Mouse (Mus musculus) forebrain, embryonic 11.5 days (tissue): ENCODE measurements at regions not wholly inside any gene's neighbourhood (a gene's known extent, or its start where the extent isn't known, plus 50 kb on each side); places are given as distances from the start of the nearest gene placed in this dataset.
"Not testable (repeated sequence)": the region's sequence is repeated elsewhere in the genome, so short reads cannot be mapped to it uniquely, and the experiment has no call there.

Source experiments
- ATAC-seq: fragments of 200-750 bp; cut with Nextera tagmentation; replicated peaks from 2 replicates; pipeline ENCODE4 v1.8.0; 2017; ENCODE audit warnings: moderate TSS enrichment; ENCODE audit not compliant: low FRiP score
- DNase-seq: peaks from one replicate; pipeline ENCODE4 v3.0.0-alpha.2; 2017; ENCODE audit warnings: low spot score
- H3K27ac ChIP-seq: fragments of 300-500 bp; sonication (generic); 2 replicates; pipeline ENCODE4 v1.5.1; 2014; ENCODE audit warnings: low read depth, low read length
- H3K27me3 ChIP-seq: fragments of 300-500 bp; sonication (generic); 2 replicates; pipeline ENCODE4 v1.6.1; 2014; ENCODE audit warnings: mild to moderate bottlenecking, low read length, mixed read lengths; ENCODE audit not compliant: control insufficient read depth, insufficient read depth
- H3K36me3 ChIP-seq: fragments of 300-500 bp; sonication (generic); 2 replicates; pipeline ENCODE4 v1.6.1; 2014; ENCODE audit warnings: mild to moderate bottlenecking, low read length, moderate library complexity, mixed read lengths; ENCODE audit not compliant: control insufficient read depth, insufficient read depth
- H3K4me1 ChIP-seq: fragments of 300-500 bp; sonication (generic); replicated peaks from 2 replicates; pipeline ENCODE4 v1.6.1; 2014; ENCODE audit warnings: low read length, mixed read lengths; ENCODE audit not compliant: control insufficient read depth, insufficient read depth
- H3K4me2 ChIP-seq: fragments of 300-500 bp; sonication (generic); 2 replicates; pipeline ENCODE4 v1.6.1; 2014; ENCODE audit warnings: low read depth, mild to moderate bottlenecking, low read length, moderate library complexity, mixed read lengths; ENCODE audit not compliant: severe bottlenecking
- H3K4me3 ChIP-seq: fragments of 300-500 bp; sonication (generic); 2 replicates; pipeline ENCODE4 v1.5.1; 2014; ENCODE audit warnings: low read depth, low read length
- H3K9ac ChIP-seq: fragments of 300-500 bp; sonication (generic); 2 replicates; pipeline ENCODE4 v1.6.1; 2014; ENCODE audit warnings: low read length
- H3K9me3 ChIP-seq: fragments of 300-500 bp; sonication (generic); 2 replicates; pipeline ENCODE4 v1.6.1; 2016; ENCODE audit warnings: low read length, mixed read lengths; ENCODE audit not compliant: control insufficient read depth
- WGBS: fragments of 180-500 bp; shearing (Covaris S2); extraction: QIAGEN DNeasy Blood & Tissue Kit; methylation state at CpG from one replicate; pipeline ENCODE4 v1.1.7; 2014; 5-methylcytosine and 5-hydroxymethylcytosine counted together

DNA sequence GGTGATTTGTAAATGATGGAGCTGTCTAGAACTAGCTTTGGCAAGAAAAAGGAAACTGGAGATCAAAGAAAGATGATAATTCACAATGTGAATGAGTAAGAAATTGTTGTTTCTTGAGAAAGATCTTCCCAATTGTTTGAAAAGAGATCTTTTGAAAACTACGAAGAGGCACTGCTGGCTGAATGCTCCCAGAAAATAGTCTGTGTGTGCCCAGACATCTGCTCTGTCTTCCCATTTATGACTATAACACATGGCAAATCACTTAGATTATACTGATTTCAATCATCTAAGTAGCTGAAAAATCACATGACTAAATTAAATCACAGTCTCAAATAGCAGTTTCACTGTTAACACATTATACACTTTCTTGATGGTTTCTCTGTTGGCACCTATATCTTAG lies 434.2 kb upstream of the Sema6d start:
- WGBS = 94% methylated on average over 1 of the region's 1 CpGs

GRCm38 (mm10) chr2:123688290-123689030 lies 401.3 kb upstream of the Sema6d start:
- no peaks in the 10 kb centered on the region for H3K4me1 ChIP-seq
- H3K27ac ChIP-seq = no peak overlapping the region
- no peaks in the 10 kb centered on the region for H3K36me3 ChIP-seq
- DNase-seq = no peak
- no peaks in the 10 kb centered on the region for H3K9me3 ChIP-seq
- H3K9ac ChIP-seq = no peak overlapping the region
- no peaks in the 10 kb centered on the region for H3K27me3 ChIP-seq
- ATAC-seq = no peak
- WGBS = 81% methylated on average over 4 of the region's 4 CpGs
- H3K4me3 ChIP-seq = no peak overlapping the region
- H3K4me2 ChIP-seq = no peak overlapping the region

More for the DNA sequence above, 434.2 kb upstream of the Sema6d start:
- DNase-seq = no peak
- H3K9ac ChIP-seq = no peak overlapping the region
- no peak overlapping the region for H3K4me3 ChIP-seq
- no peak overlapping the region for H3K4me2 ChIP-seq
- no peaks in the 10 kb centered on the region for H3K36me3 ChIP-seq
- H3K9me3 ChIP-seq = no peaks in the 10 kb centered on the region
- H3K4me1 ChIP-seq = no peaks in the 10 kb centered on the region
- no peak for ATAC-seq
- H3K27me3 ChIP-seq = no peaks in the 10 kb centered on the region
- no peak overlapping the region for H3K27ac ChIP-seq

- DNase-seq = no peak
- ATAC-seq = no peak
- Histone ChIP-seq H3K27me3 (no peaks in the 10 kb centered on the region), H3K9me3 (no peaks in the 10 kb centered on the region), H3K9ac (no peak overlapping the region), H3K4me3 (no peak overlapping the region), H3K36me3 (no peaks in the 10 kb centered on the region), H3K4me1 (no peaks in the 10 kb centered on the region), H3K27ac (no peak overlapping the region), H3K4me2 (no peak overlapping the region)
- 80% methylated on average over 1 of the region's 1 CpGs for WGBS
Measured at GRCm38 (mm10) chr2:123689801-123690200, 400.0 kb upstream of the Sema6d start.

- Histone ChIP-seq H3K27ac (no peak overlapping the region), H3K27me3 (no peaks in the 10 kb centered on the region), H3K4me3 (no peak overlapping the region), H3K4me1 (no peaks in the 10 kb centered on the region), H3K9ac (no peak overlapping the region), H3K4me2 (no peak overlapping the region), H3K36me3 (no peaks in the 10 kb centered on the region), H3K9me3 (no peaks in the 10 kb centered on the region)
- WGBS = 87% methylated on average over 4 of the region's 4 CpGs
- no peak for DNase-seq
- ATAC-seq = no peak
Measured at GRCm38 (mm10) chr2:123739688-123740087, 350.1 kb upstream of the Sema6d start.

DNA sequence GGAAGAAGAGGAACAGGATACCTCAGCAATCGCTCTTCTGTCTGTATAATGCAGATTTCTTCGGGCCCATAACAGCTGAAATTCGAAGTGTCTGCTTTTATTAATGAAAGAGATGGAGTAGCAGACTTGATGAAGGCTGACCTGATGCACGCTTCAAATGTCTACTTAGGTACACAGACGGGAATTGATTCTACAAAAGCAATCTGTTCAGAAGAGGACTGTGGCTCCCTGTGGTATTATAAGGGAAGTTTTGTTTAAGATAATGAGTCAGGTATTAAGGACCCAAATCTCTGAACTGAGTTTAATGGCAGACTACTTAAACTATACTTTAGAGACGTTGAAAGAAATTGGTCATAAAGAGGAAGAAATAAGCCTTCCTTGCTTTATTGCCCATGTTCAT lies 349.2 kb upstream of the Sema6d start:
- Histone ChIP-seq H3K27ac (no peak overlapping the region), H3K27me3 (no peaks in the 10 kb centered on the region), H3K9ac (no peak overlapping the region), H3K9me3 (no peaks in the 10 kb centered on the region), H3K4me2 (no peak overlapping the region), H3K36me3 (no peaks in the 10 kb centered on the region), H3K4me1 (no peaks in the 10 kb centered on the region), H3K4me3 (no peak overlapping the region)
- WGBS = 82% methylated on average over 6 of the region's 6 CpGs
- ATAC-seq = no peak
- DNase-seq = no peak

- WGBS = 75% methylated on average over 7 of the region's 7 CpGs
- no peak overlapping the region for H3K9ac ChIP-seq
- ATAC-seq (no peak), DNase-seq (no peak)
- H3K9me3 ChIP-seq = no peaks in the 10 kb centered on the region
- H3K4me2 ChIP-seq = peak overlapping the region; percentile 20; the same call in 1 of the 2 replicates
- H3K27me3 ChIP-seq = no peaks in the 10 kb centered on the region
- H3K27ac ChIP-seq = no peak overlapping the region
- H3K4me3 ChIP-seq = 0 out of 2 replicates have a peak overlapping the region, but pooled peaks have one; percentile 2
- no peaks in the 10 kb centered on the region for H3K4me1 ChIP-seq
- no peaks in the 10 kb centered on the region for H3K36me3 ChIP-seq
Measured at GRCm38 (mm10) chr2:123754220-123754619, 335.5 kb upstream of the Sema6d start.

- H3K27me3 ChIP-seq, H3K27ac ChIP-seq, H3K9ac ChIP-seq, H3K4me1 ChIP-seq, H3K9me3 ChIP-seq, H3K36me3 ChIP-seq, H3K4me2 ChIP-seq, H3K4me3 ChIP-seq, DNase-seq: not testable (repeated sequence)
- peak; percentile 66 for ATAC-seq
- WGBS = 62% methylated on average over 10 of the region's 24 CpGs
Measured at GRCm38 (mm10) chr2:123754656-123755499, 334.9 kb upstream of the Sema6d start.

DNA sequence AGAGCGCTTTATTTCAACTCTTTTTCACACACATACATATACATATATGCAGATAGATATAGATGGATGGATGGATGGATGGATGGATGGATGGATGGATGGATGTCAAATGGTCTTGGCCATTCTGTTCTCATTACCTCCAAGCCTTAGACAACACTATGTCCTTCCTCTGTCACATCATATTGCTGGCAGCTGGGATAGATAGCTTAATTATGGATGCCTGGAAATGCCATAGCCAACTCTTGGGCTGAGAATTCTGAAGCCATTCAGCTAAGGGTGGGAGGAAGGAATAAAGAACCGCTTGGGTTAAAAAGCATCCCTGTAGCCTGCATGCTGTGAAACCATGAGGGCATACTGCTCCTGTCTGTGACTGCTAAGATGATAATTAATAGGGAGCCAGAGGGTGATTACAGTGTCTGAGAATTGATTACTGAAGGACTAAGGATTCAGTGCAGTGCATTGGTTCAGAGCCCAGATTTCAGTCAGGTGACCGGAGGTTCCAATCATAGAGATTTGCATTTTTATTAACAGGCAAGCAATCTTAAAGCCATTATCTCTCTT lies 290.5 kb upstream of the Sema6d start:
- no peak overlapping the region for H3K4me2 ChIP-seq
- no peak overlapping the region for H3K4me3 ChIP-seq
- no peaks in the 10 kb centered on the region for H3K36me3 ChIP-seq
- H3K9me3 ChIP-seq = no peaks in the 10 kb centered on the region
- no peaks in the 10 kb centered on the region for H3K27me3 ChIP-seq
- peak; percentile 78 for ATAC-seq
- H3K9ac ChIP-seq = no peak overlapping the region
- no peak overlapping the region for H3K27ac ChIP-seq
- 84% methylated on average over 3 of the region's 3 CpGs for WGBS
- DNase-seq = no peak
- H3K4me1 ChIP-seq = no peaks in the 10 kb centered on the region
